Mouse (Mus musculus) urinary bladder, postnatal 36 days (tissue): ENCODE measurements at regions not wholly inside any gene's neighbourhood (a gene's known extent, or its start where the extent isn't known, plus 50 kb on each side); places are given as distances from the start of the nearest gene placed in this dataset.

Experiments used
- DNase-seq, 2 experiments: peaks; one replicate each; pipeline ENCODE4 v3.0.0; 2022; ENCODE audit warnings: low spot score in 2 of 2, mixed read lengths in 1 of 2

DNA sequence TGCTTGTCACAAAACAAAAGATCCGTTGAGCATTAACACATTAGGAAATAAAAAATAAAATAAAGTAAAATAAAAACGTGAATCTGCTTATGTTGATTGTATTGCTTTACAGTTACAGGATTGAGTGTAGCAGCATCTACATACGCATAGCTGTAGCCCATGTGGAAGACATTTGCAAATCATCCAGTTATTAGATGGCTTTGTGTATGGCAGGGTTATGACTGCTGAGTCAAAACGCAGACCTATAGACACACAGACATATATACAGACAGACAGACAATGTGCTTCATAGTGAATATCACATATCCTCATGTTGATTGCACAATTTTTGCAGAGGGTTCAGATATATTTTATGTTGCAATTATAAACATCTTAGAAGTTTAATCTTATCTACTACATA is 64.5 kb downstream of the Gm11146 start:
- no peak for DNase-seq

DNA sequence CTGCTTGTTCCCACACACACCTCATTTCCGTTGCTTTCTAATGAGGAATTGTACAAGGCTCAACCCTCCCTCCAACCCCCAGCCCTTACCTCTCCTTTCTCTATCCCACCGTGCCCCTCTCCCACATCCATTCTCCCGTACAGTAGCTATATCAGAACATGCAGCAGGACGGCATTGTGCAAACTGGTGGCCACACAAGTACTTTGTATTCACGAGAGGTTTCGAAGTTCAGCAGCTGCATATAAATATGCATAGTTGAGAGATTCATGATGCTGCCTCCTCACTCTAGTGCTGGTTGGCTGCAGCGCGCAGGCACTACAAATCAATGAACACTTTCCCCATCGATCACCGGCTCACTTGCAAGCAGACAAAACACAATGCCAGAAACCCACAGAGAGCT is 65.1 kb downstream of the Gm11146 start:
- DNase-seq = no peak

DNA sequence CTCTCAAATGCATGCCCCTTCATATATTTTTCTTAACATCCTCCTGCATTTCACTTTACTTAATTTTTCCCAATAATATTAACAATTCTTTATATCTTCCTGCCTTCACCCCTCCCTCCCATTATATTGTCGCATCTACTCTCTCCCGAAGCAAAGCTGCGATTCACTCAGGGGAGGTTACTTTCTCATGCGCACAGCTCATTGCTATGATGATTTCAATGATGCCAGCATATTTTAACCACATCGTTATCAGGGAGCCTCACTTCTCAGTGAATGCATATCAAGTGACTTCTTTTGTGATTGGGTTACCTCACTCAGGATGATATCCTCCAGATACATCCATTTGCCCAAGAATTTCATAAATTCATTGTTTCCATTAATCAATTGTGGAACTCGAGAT is 65.6 kb downstream of the Gm11146 start:
- DNase-seq = no peak

DNA sequence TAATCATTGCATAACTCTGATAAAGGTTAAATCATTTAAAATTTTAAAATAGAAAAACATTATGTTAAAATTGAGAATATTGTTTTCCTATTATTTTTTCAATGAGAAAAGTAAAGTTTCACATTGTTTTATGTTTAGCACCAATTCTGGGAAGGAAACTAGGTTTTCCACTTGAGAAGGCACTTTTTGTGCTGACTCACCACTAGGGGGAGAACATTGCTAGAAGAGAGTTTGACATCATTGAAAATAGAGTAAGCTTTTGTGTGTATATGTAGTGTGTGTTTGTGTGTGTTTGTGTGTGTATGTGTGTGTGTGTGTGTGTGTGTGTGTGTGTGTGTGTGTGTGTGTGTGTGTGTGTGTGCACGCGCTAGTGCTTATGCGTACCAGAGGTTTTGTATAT is 66.9 kb downstream of the Gm11146 start:
- DNase-seq = no peak

DNA sequence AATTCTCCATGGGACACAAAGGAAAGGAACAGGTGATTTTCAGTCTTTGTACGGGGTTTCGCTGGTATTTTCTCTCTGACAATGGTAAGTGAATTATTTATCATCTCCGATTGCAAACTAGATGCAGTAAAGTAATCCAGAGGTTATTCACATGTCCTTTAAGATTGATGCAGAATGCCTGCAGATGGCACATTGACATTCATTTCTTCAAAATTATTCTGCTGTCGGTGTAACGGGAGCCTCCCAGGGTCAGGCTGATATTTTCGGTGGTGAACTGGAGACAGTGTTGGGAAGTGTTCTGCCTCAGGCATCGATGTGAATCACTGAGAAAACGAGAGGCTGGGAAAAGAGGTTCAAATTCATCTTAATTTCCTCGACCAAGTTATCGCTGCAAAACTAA is 70.3 kb downstream of the Gm11146 start:
- no peak for DNase-seq

DNA sequence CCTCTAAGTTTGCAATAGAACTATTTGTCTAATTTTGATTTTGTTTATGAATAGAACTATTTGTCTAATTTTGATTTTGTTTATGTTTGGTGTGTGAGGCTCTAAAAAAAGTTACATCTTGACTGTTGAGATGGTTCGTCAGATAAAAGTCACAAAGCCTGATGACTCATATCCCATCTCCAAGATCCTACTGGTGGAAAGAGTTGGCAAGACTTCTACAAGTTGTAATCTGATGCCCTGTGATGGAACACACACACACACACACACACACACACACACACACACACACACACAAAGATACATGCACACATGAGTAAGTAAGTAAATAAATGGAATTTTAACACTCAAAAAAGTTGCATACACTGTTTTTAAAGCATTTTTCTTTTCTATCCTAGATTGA is 73.9 kb downstream of the Gm11146 start:
- no peak for DNase-seq

DNA sequence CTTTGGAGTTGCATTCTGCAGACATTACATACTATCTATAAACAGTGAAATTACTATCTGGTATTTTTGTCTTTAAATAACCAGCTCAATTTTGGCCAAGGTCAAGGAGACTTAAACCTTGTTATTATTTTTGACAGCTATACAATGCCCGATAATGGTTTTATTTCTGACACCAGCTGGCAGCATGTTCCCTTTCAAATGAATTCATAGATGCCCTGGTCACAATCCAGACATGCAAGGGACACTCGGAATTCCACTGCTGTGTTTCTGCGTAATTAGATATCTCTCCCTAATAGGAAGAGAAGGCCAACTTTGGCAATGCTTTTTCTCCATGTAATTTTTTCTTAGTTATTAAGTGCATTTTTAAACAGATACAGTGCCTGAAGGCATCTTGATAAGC is 87.3 kb downstream of the Gm11146 start:
- no peak for DNase-seq

DNA sequence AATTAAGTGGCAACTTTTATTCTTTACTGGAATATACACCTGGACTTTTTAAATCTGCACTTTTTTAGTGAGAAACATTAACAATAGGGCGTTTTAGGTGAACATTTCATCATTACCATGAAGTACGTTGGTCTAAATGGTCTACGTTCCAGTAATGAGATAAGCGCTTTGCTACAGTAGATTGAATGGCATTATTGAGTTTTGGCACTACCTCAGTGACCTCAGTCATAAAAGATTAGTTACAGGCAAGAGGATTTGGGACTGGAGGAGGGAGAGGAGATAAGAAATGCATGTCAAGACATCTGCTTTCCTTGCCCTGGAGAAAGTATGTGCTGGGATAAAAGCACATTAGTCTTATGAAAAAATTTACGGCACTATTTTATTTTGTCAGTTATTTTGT is 98.3 kb downstream of the Gm11146 start:
- no peak for DNase-seq

DNA sequence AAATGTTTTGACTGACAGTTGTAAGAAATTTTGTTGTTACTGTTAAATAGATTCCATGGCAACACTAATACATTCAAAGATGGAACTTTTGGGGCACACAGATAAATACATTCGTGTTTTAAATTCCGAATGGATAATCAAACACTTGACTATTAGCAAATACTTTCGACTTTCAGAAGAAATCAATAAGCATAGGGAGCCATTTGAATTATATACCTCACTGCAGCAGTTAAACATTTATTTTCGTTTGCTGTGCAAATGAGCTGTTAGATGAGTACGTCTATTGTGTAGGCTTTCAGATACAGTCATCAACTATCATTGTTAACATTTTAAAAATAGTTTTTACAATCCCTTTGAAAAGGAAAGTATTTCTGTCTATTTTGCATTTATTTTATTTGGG is 99.0 kb downstream of the Gm11146 start:
- DNase-seq = no peak

DNA sequence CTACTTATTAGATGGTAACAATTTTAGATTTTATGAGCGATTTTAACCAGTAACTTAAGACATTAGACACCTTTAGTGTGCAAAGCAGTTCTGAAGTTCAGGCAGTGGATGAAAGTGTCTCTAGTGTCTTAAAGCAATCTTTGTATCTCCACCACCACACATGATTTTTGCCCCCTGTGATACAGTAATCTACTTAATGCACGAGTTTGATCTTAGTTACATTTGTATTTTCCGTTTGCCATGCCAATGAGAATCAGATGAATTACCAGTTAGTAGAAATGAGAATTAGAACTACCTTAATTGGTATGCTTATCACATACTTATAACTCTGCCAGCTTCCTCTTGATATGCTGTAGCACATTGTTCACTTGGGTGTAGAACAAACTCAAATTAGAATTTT is 99.9 kb downstream of the Gm11146 start:
- no peak for DNase-seq

DNA sequence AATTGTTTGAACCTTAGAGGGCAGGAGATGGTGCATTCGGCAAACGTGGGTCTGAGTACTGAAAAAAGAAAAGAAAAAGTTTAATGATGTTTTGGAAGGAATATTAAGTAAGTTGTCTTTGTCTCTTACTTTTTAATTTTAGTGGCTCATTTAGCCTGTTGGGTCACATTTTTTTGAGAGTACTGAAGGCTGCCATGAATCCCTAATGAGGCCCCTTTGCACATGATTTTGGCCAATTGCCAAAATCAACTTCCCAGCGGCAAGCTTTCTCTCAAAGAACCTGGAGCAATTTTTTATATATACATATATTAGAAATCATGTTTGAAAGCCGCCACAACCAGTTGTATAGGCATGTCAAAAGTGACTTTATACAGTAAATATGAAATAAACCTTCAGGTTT is 100.9 kb downstream of the Gm11146 start:
- peak in 1 of 2 experiments; percentile 5 for DNase-seq

DNA sequence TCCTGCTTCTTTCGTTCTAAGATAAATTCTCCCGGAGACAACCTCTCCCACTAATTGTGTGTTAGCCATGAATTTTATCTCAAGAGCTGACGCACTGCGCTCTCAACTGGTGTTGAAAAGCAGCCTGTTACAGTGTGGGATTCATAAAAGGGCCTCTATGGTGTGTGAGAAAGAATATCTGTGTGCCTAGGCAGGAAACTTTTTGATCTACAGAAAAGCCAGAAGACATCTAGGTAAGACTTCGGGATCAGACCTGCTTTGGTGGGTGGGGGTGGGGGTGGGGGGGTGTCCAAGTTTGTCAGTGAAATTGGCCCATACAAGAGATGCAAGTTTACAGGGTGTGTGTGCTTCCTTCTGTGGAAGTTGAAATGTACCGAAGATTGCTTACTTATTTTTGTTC is 101.5 kb downstream of the Gm11146 start:
- peak in 1 of 2 experiments; percentile 28 for DNase-seq

DNA sequence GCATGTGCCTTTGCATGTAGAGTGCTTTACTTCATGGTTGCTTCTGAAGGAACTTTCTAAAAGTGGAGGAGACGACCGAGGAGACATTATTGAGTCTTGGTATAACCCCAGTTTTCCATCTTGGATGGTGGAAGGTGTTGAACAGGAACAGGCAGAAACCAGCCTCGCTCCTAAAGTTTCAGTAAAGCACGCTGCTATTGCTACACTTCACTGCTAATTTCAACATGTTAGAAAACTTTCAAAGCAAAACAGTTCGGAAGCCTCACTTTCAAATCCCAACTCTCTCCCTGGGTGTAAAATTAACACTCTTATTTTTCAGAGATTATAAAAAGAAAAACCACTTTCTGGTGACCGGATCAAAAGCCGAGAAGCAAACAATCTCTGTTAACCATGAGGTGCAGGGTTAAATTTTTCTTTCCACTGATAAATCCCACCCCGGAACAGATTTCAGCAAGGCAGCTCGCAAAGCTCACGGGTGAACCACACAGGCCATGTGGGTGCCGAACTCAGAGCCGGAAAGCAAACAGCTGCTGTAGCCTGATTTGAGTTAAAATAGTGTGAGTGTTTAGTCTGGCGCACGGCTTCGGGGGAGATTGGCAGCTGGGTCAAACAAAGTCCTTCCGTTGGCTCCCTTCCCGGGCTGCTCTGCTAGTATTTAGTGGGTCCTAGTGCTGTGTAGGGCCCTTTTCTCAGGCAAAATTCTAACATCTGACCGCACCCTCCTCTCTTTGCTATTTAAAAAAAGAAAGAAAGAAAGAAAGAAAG is 102.2 kb downstream of the Gm11146 start:
- peak; percentile 55 to 79 for DNase-seq

DNA sequence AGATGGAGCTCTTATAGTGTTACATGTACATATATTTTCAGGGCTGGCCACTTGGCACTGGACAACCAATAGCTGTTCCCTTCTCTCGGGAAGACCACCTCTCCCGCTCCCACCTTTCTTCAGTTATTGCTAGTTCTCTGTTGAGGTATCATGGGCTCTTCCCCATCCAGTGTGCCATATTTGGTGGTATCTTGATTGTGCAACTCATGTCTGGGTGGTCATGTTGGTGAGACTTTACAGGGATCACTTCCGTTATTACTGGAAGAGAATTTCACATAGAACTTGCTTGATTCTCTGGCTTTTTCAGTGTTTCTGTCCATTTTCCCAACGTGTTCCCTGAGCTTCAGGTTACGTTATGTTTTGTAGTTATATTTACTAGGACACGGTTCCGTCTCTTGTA is 106.6 kb downstream of the Gm11146 start:
- DNase-seq = no peak

DNA sequence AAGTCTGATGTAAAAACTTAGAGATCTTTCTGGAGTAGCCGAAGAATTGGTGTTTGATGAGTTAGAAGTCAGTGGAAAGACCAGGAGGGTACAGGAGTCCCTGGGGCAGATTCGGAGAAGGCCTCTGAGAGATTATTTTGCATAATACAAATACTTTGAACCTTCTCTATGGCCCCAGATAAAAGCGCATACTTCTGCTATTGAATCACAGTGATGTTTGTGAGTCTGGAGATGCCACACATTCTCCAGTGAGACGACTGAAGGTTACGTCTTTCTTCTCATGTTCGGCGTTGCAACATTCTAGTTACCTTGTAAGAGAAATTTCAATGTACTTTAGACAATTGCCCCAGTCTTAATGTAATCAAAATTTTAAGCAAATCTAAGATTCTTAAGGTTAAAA is 107.9 kb downstream of the Gm11146 start:
- no peak for DNase-seq

DNA sequence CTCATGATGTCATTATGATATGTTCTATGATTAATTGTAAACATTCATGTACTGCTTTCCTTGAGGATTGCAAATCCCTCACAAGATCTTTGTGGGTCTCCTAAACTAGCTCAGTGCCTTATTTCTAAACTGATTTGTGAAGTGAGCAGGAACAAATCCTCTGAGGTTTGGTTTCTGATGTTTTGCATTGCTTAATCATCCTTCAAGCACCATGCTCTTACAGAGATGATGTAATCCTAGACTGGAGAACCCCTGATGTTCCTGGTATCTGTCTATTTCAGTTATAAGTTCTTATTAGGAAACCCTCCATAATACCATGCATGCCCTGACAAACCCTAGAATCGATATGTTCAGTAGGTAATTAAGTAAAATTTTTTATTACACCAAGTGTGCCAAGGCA is 113.7 kb downstream of the Gm11146 start:
- no peak for DNase-seq

DNA sequence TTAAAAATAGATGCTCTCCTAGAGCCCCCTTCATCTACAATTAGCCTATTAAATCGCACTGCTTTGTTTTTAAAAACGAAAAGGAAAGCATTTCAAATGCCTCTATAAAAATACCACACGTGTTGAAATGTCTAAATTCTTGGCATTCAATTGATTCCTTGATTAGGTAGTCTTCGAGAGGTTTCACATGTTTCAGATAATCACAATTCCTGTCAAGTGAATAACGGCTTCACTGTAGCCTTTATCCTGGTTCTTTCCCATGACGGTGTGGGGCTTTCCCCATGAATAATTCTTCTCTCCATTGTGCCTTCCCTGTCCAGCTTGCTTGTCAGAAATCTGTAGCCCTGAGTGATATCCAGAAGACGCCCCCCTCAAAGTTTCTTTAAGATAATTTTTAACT is 122.1 kb downstream of the Gm11146 start:
- no peak for DNase-seq

DNA sequence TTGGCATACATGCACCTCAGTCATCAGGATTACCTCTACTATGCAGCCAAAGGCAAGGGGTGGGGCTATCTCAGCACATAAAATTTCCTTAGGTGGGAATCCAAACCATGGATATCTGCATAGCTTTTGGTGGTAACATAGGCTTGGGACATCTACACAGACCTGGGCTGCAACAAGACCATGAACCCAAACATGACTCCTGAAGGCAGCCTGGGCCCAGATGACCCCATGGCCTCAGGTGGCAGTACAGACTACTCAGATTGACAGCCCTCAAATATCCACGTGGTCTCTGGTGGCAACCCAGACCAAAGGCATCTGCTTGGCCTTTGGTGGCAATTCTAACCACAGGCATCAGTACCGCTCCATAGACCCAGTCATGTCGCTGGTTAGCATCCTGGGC is 130.0 kb downstream of the Gm11146 start:
- DNase-seq = no peak

DNA sequence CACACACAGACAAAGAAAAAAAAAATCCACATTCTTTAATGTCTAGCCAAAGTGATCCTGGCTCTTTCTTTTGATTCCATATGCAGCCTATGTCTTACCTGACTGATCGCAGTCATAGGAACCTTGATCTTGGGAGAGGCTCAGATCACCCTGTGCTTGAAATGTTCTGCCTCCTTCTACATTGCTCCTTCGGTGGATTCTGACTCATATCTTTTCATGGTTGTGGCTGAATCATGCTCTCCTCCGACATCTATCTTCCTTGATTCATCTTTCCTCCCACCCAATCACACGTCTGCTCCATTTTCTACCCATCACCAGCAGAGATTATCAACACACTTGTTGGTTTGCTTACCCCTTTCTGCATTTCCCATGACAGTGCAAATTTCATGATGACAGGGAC is 132.0 kb downstream of the Gm11146 start:
- no peak for DNase-seq

DNA sequence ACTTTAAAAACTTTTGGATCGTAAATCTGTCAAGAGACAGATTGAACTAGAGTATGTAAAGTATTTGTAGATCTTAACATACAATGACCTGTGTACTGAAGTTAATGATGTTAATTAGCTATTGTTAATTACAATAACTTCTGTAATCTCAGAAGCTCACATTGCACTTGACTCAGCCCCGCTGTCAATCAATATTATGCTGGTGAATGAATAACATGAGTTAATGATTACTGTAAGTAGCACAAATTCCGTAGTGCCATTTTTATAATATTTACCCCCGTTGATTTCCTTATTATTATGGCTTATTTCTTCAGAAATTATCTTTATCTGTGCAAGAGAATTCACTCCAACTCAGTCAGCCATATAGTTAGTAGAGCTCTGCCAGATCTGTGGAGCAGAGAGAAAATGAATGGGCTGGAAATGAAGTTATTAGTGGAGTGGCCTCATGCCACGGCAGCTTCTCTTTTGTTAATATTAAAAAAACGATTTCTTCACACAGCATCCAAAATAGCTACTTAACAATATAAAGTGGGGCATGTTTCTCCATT is 132.5 kb downstream of the Gm11146 start:
- DNase-seq = no peak

DNA sequence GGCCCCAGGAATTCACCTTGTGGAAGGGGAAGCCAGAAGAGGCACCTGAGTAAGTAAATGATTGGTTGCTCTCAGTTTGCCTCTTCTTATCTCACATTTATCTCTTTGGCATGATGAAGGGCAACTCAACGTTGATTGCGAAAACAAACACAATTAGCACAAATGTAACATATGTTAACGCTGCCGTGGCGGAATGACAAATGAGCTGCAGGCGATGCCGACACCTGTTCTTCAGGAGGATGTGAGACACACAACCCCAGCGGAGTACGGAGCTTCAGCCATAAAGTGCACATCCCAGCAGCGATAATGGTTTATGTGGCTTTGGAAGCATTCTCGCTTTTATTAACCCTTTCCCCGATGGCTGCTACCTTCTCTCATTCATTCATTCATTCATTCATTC is 134.7 kb downstream of the Gm11146 start:
- DNase-seq = no peak

DNA sequence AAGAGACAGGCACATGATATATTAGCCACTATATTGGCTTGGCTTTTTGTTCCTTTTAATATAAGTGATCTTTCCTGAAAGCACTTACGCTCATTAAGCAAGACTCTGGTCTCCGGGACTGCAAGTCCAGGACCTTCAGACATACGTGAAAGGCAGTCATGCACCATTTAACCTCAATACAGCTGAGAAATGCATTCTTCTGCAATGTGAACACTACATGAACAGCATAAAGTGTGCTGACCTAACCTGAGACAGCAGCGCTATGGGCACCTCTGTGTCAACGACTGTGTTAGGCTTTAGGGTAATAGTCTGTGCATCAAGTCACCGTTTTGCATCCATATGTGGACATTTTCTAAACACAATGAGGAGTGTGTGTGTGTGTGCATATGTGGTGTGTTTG is 137.3 kb downstream of the Gm11146 start:
- no peak for DNase-seq

DNA sequence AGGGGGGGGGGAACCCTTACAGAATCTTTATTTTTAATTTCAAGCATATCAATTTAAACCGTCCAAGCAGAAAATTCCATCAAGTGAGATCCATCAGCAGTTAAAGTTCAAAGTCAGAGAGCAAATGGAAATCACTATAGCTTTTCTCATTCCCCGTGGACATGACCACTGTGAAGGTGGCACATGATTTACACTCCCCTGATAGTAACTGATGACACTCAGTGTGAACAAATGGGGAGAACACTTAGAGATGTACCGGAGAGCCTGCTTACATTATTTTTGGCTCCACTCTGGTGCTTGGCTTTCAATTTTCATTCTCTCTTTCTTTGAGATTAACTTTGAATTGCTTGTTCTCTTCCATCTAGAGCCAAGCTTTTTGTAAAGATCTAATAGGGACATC is 140.0 kb downstream of the Gm11146 start:
- no peak for DNase-seq

DNA sequence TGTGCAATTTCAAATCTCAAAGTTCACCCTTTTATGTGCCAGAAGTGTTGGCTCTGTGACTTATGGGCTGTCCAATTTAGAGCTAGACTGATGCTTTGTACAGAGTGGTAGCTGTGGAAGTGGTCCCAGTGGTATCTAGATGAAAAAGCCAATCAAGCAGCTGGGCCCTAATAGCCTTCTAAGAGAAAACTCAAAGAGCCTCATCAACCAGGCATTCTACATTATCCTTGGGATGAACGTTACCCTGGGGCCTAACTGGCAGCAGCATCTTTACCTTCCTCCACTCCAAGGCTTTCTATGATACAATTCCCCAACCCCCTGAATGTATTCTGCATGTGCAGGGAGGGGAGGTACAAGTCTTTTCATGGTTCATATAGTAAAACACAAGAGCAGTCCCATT is 140.4 kb downstream of the Gm11146 start:
- no peak for DNase-seq
